Mouse (Mus musculus) liver, embryonic 18 days (tissue): Measurements from ENCODE around the gene Garem2. TPM values are rescaled to one million over a fixed set of nuclear protein-coding genes. Genes with fewer than 3 reads are reported as not detected.

Source experiments
- polyA plus RNA-seq: library from polyadenylated mRNA; depleted of rRNA; stranded (reverse); fragments of >200 nt; gene quantifications from 2 replicates; pipeline ENCODE4 v1.2.3, GENCODE M21; 2012; rRNA removed

Garem2 gene
- polyA plus RNA-seq, result 0.01 and 0.02 TPM in 2 replicates

DNA sequence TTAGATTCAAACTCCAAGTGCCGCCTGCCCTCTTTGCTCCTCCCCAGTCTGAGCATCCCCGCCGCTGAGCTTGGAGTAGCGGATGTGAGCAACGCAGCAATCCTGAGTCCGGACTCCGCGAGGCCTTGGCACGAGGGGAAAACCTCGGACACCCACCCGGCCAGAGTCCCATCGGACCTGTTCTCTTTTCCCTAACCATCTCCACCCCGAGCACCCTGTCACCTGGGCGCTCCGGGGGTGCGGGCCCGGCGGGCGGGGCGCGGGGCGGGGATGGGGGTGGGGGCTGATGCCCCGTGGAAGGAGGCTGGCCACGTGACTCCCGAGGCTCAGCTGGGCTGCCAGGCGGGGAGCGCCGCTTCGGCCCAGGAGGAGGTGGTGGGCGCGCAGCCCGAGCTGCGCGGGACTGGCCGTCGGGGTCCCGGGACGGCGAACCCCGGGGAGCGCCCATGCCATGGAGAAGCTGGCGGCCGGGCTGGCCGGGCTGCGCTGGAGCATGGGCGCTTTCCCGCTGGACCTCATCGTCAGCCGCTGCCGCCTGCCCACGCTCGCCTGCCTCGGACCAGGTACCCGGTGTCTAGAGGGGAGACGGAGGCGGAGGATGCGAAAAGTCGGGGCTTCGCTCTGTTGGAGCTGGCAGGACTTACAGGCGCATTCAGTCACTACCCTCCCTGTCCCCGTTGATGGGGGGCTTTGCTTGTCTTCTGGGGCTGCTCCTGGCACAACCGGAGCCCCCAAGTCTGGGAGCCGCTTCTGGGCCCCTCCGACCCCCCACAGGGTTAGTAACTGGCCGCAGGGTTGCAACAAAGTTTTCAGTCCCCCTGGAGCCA is at the start of gene Garem2:
Garem2 (plus strand) TSS at position 321 of the 827 bp plus-strand sequence.

DNA sequence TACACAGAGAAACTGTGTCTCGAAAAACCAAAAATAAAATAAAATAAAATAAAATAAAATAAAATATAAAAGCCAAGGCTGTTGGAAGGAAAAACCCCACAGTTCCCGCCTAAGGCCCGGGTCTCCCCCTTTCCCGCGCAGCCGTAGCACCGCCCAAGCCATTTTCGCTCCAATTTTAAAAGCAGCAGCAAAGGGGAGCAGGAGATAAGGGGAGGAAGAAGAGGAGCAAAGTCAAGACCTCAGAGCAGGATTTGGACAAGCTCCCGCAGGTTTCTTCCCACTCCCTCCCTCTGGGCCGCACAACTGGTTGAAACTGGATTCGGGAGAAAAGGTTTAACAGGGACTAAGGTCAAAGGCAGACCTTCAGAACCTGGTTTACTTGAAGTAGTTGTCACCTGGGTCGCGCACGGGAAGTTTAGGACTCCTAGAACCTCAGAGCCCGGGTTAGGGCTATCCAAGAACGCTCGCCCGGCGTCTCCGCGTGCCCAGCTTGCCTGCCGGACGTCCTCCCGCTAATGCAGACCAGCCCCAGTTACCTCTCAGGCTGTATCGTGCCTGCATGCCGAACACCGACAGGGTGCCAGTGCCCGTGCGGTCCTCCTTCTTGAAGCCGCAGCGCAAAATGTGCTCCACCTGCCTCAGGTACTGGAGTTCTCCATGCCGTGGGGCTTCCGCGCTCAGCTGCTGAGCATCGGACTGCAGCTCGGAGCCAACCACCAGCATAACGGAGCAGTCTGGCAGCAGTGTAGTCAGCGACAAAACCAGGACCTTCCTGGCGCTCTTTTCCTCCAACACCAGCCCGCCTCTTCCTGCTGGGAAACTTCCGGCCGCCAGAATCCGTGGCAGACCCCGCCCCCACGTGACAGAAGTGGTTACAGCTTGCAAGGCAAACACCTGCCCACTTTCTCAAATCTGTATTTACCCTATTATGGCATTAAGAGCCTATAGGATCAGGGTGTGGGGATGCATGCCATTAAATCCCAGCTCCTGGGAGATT is 31.8 kb upstream of the Garem2 start, which contains the start of gene Tyms:
Tyms (minus strand) TSS at position 793 of the 997 bp plus-strand sequence.

DNA sequence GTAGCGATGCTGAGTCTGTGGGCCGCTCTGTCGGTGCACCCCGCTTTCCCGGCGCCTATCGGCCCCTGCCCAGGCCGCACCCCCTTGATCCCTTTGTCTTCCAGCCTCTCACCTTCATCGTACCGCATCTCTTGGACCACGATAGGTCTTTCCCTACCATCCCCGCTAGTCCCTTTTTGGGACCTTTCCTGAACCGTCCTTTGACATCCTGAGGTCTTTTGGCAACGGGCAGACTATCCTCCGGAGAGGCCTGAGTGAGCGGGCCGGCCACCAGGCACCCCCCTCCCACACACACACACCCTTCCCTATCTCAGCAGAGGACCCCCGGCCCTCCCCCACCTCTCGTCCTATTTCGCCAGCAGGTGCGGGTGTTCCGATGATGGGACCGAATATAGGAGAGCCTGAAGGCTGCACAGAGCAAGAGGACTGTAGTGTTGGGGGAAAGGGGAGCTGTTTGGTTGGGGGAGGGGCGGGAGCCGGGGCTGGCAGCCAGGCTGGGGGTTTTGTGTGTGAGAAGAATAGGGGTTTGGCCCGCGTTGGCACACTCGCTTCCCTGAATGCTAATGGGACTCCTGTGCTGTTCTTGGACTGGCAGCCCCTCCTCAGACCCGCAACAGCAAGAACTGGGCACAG is 823 bp downstream of the Garem2 start, which contains the start of gene 3110082J24Rik:
3110082J24Rik (minus strand) TSS at position 419 of the 633 bp plus-strand sequence.

DNA sequence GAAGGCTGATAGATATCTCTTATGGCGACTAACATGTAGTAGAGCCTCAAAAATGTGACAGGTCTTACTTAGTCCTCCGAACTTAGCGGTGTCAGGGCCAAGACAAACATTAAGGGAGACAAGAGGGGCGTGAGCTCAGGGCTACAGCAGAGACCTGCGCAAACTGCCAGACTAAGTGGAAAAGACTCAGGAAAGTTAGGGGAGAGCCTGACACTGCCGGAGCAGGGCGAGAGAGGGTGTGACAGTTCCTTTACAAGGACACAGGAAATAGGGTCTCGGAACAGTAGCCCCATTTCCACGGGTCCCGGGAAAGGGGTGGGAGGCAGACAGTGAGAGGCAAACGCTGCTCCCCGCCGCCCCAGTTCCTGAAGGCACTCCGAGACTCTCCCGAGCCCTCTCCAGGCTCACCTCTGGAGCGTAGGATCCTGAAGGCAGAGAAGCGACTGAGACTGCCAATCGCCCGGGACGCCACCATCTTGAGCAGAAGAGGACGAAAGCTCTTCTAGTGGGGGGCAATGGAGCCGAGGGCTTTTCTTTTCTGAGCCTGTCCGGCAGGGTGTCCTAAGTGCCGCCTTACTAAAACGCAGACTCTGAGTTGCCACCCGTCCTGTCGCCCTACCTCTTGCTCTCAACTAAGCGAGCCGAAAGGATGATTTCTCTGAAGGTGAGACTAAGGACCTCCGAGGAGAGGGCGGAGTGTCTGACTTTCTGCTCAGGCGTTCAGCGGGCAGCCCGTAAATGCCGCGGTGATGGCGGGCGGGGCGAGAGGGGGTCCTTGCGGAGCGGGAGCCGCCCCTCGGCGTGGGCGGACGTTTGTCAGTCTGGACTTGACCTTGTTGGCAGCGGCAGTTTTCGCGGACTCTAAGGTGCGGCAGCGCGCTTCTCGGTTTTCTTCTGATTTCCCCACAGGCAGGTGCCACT is 49.8 kb downstream of the Garem2 start, which contains the start of the genes Hadha and Hadhb:
Hadha (minus strand) TSS at position 689 of the 921 bp plus-strand sequence.
Hadhb (plus strand) TSS at position 775 of the 921 bp plus-strand sequence.

Other genes with a start within 250 kb of the Garem2 start
- gene Il6, start 92.0 kb upstream of the Garem2 start, polyA plus RNA-seq, result 0.13 and 0.23 TPM in 2 replicates
- gene Tyms, start 31.5 kb upstream of the Garem2 start, polyA plus RNA-seq, result 54.3 and 60.1 TPM in 2 replicates
- not detected in 2 replicates for gene 3110082J24Rik, start 925 bp downstream of the Garem2 start, polyA plus RNA-seq
- gene Hadha, start 50.0 kb downstream of the Garem2 start, polyA plus RNA-seq, result 128 and 129 TPM in 2 replicates
- gene Hadhb, start 50.1 kb downstream of the Garem2 start, polyA plus RNA-seq, result 219 and 220 TPM in 2 replicates
- 0.02 and 0.05 TPM in 2 replicates for gene Adgrf3, start 100.6 kb downstream of the Garem2 start, polyA plus RNA-seq
- gene Selenoi, start 127.4 kb downstream of the Garem2 start, polyA plus RNA-seq, result 10.8 and 11.0 TPM in 2 replicates
- gene Drc1, start 176.2 kb downstream of the Garem2 start, polyA plus RNA-seq, result 0.28 and 0.36 TPM in 2 replicates